Mouse (Mus musculus) forebrain, embryonic 12.5 days (tissue): ENCODE measurements around the gene Snrnp70. TPM values are rescaled to one million over a fixed set of nuclear protein-coding genes. Genes with fewer than 3 reads are reported as not detected.
A peak's percentile ranks its signal among the peaks of the same experiment; 100 is the strongest.
"Not testable (repeated sequence)": the region's sequence is repeated elsewhere in the genome, so short reads cannot be mapped to it uniquely, and the experiment has no call there.

Experiments used
- ATAC-seq: fragments of 200-750 bp; cut with Nextera tagmentation; 2 replicates; pipeline ENCODE4 v1.8.0; 2017; ENCODE audit warnings: moderate TSS enrichment; ENCODE audit not compliant: low FRiP score
- H3K27ac ChIP-seq: fragments of 300-500 bp; sonication (generic); 2 replicates; pipeline ENCODE4 v1.5.1; 2016; ENCODE audit warnings: mild to moderate bottlenecking
- H3K27me3 ChIP-seq: fragments of 300-500 bp; sonication (generic); 2 replicates; pipeline ENCODE4 v1.6.1; 2016; ENCODE audit warnings: mild to moderate bottlenecking
- H3K36me3 ChIP-seq: fragments of 300-500 bp; sonication (generic); replicated peaks from 2 replicates; pipeline ENCODE4 v1.6.1; 2016; ENCODE audit warnings: mild to moderate bottlenecking
- H3K4me1 ChIP-seq: fragments of 300-500 bp; sonication (generic); 2 replicates; pipeline ENCODE4 v1.6.1; 2016
- H3K4me2 ChIP-seq: fragments of 300-500 bp; sonication (generic); 2 replicates; pipeline ENCODE4 v1.6.1; 2016; ENCODE audit warnings: mild to moderate bottlenecking, moderate library complexity
- H3K4me3 ChIP-seq: fragments of 300-500 bp; sonication (generic); replicated peaks from 2 replicates; pipeline ENCODE4 v1.5.1; 2016; ENCODE audit warnings: mild to moderate bottlenecking
- H3K9ac ChIP-seq: fragments of 300-500 bp; sonication (generic); 2 replicates; pipeline ENCODE4 v1.6.1; 2016; ENCODE audit warnings: mild to moderate bottlenecking
- H3K9me3 ChIP-seq: fragments of 300-500 bp; sonication (generic); 2 replicates; pipeline ENCODE4 v1.6.1; 2016
- WGBS: fragments of 180-500 bp; shearing (Covaris S2); methylation state at CpG from one replicate; pipeline ENCODE4 v1.1.7; 2016; 5-methylcytosine and 5-hydroxymethylcytosine counted together
- polyA plus RNA-seq: library from polyadenylated mRNA; unstranded; fragments of >200 nt; fragmentation: Nextera tagmentation; extraction: Ambion mirVana; gene quantifications from 2 replicates; pipeline ENCODE4 v1.2.1, GENCODE M21; 2016

Snrnp70 gene
- polyA plus RNA-seq, 1 experiment from 2014 or later = 314 TPM

DNA sequence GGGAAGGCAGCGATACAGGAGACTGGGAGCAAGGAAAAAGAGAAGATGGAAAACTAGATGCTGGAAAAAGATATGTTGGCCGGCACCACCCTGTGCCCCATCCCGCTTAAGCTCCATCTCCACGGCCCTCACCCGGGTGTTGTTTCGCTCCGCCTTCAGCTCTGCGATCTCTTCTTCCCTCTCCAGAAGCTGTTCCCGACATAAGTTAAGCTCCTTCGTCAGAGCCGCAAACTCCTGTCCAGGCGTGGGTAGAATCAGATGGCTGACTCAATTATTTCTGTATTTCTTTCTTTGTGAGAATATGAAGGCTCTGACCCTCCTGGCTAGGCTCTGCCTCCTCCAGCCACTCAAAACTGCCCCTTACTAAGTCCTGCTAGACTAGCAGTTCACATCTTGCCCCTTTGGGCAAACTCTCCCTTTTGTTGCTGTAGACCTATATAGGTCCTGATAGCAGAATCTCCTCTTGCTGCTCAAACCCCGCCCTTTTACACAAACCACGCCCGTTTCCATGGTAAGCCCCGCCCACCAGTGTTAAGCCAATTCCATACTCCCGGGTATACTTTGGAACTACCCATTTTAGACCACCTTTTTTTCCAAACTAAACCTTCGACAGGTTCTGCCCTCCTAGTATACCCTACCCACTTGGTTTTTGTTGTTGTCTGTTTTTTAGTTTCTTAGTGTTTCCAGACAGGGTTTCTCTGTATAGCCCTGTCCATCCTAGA lies 35.0 kb downstream of the Snrnp70 start:
- H3K4me1 ChIP-seq = peaks cover 20% of the 10 kb centered on the region
- WGBS = 53% methylated on average over 18 of the region's 18 CpGs
- no peak overlapping the region for H3K27ac ChIP-seq
- peak overlapping the region; percentile 51; the same call in 1 of the 2 replicates for H3K4me3 ChIP-seq
- H3K9me3 ChIP-seq = no peaks in the 10 kb centered on the region
- ATAC-seq = peak; percentile 5; the same call in 1 of the 2 replicates
- 0 out of 2 replicates have a peak overlapping the region, but pooled peaks have one; percentile 89 for H3K4me2 ChIP-seq
- peaks cover 26% of the 10 kb centered on the region for H3K36me3 ChIP-seq
- no peak overlapping the region for H3K9ac ChIP-seq
- peaks cover 48% of the 10 kb centered on the region for H3K27me3 ChIP-seq

DNA sequence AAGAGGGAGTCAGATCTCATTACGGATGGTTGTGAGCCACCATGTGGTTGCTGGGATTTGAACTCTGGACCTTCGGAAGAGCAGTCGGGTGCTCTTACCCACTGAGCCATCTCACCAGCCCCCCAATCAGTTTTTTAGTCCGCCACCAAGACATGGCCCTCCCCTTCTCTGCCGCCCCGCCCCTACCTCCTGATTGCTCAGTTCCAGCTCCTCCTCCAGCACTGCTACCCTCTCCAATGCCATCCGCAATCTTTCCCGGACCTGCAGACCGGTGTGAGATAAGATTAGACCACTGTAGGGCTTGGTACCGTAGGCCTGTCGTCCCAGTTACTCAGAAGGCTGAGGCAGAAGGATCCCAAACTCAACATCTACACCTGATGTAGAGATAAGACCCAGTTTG lies 36.5 kb downstream of the Snrnp70 start:
- not testable (repeated sequence) for ATAC-seq, H3K27ac ChIP-seq, H3K4me3 ChIP-seq, H3K9ac ChIP-seq, H3K9me3 ChIP-seq, H3K4me2 ChIP-seq
- WGBS = 68% methylated on average over 6 of the region's 11 CpGs
- peaks cover 40% of the 10 kb centered on the region for H3K36me3 ChIP-seq
- peaks cover 14% of the 10 kb centered on the region for H3K4me1 ChIP-seq
- peaks cover 39% of the 10 kb centered on the region for H3K27me3 ChIP-seq

- peaks cover 63% of the 10 kb centered on the region for H3K36me3 ChIP-seq
Observed at GRCm38 (mm10) chr7:45356087-45356486, 39.5 kb downstream of the Snrnp70 start.

DNA sequence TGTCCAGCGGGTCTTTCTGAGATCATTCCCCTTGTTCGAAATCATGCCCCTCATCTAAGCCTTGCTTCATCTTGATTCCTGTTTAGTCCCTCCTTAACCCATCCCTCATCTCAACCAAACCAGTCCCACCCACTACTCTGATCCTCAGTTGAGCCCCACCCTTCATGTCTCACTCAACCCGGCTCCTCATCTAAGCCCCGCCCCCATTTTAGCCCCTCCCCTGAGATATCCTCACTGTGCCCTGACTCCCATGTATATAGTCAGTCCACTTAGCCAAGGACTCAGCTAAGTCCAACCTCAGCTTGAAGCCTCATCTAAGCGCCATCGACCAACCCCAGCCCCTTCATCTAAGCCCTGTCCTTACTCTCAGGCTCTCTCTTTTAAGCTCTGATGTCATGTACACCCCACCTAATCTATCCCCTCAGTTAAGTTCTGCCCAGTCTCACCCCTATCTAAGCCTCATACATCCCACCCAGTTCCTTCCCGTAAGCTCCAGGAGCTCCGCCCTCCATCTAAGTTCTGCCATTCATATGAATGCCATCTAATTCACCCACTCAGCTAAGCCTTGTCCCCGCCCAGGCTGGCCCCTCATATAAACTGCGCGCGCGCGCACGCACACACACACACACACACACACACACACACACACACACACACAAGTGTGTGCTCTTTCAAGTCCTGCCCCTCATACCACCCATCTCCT lies 40.1 kb downstream of the Snrnp70 start:
- no peak for ATAC-seq
- Histone ChIP-seq H3K27me3 (peaks cover 7% of the 10 kb centered on the region; the same call in 1 of the 2 replicates), H3K4me1 (no peaks in the 10 kb centered on the region), H3K27ac (no peak overlapping the region), H3K4me2 (no peak overlapping the region), H3K4me3 (no peak overlapping the region), H3K9me3 (no peaks in the 10 kb centered on the region), H3K9ac (no peak overlapping the region), H3K36me3 (peaks cover 66% of the 10 kb centered on the region)
- whole genome bisulfite sequencing = 80% methylated on average over 15 of the region's 15 CpGs

More at GRCm38 (mm10) chr7:45356087-45356486, 39.5 kb downstream of the Snrnp70 start:
- no peak for ATAC-seq
- no peak overlapping the region for H3K4me2 ChIP-seq
- no peaks in the 10 kb centered on the region for H3K9me3 ChIP-seq
- H3K4me3 ChIP-seq = no peak overlapping the region
- H3K9ac ChIP-seq = no peak overlapping the region
- H3K27ac ChIP-seq = no peak overlapping the region
- H3K4me1 ChIP-seq = no peaks in the 10 kb centered on the region
- peaks cover 13% of the 10 kb centered on the region; the same call in 1 of the 2 replicates for H3K27me3 ChIP-seq
- 68% methylated on average over 13 of the region's 13 CpGs for WGBS

GRCm38 (mm10) chr7:45353041-45353440 lies 42.5 kb downstream of the Snrnp70 start:
- WGBS = 19% methylated on average over 5 of the region's 5 CpGs
- H3K27ac ChIP-seq = no peak overlapping the region
- H3K4me1 ChIP-seq = no peaks in the 10 kb centered on the region
- no peaks in the 10 kb centered on the region; the same call in 1 of the 2 replicates for H3K27me3 ChIP-seq
- no peak overlapping the region for H3K4me2 ChIP-seq
- H3K36me3 ChIP-seq = peaks cover 76% of the 10 kb centered on the region
- ATAC-seq = no peak
- no peaks in the 10 kb centered on the region for H3K9me3 ChIP-seq
- no peak overlapping the region for H3K9ac ChIP-seq
- no peak overlapping the region for H3K4me3 ChIP-seq

DNA sequence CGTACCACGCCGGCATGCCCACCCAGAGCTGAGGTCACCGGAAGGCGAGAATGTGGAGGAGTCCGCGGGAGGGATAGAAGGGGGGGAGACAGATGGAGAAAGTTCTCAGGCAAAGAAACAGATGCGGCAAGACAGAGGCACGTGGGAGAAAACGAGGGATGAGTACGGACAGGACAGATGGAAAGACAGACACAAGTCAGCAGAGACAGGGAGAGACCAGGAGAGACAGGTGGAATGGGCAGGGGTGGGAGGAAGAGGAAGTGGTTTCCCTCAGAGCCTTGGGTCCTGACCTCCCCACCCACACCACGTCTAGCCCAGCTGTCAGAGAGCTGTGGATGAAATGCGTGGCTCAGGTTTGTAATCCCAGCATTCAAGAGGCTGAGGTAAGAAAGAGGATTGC lies 48.6 kb downstream of the Snrnp70 start:
- 0 out of 2 replicates have a peak, but pooled peaks cover 8% of the 10 kb centered on the region for H3K27me3 ChIP-seq
- WGBS = 79% methylated on average over 13 of the region's 13 CpGs
- peaks cover 47% of the 10 kb centered on the region for H3K36me3 ChIP-seq

DNA sequence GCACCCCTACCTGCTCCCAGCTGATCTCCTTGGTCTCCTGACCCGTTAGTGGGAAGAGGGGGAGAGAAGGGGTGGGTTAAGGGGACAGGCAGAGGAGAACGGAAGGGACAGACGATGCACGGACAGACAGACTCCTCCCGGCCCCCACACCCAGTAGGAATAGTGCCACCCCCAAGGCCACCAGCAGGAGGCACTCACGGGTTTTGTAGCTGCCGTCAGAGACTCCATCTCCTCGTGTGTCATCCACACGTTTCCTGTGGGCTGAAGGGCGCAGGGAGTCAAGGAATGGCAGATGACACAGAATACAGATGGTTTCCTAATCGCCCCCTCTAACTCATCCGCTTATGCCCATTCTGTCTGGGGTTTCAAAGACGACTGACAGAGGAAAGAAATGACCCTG lies 52.0 kb downstream of the Snrnp70 start:
- Histone ChIP-seq H3K27ac (no peak overlapping the region), H3K27me3 (peaks cover 20% of the 10 kb centered on the region; the same call in 1 of the 2 replicates), H3K4me3 (no peak overlapping the region), H3K36me3 (peaks cover 24% of the 10 kb centered on the region), H3K9ac (no peak overlapping the region), H3K4me1 (peaks cover 31% of the 10 kb centered on the region), H3K4me2 (no peak overlapping the region), H3K9me3 (no peaks in the 10 kb centered on the region)
- 36% methylated on average over 13 of the region's 13 CpGs for WGBS
- no peak for ATAC-seq

More for the DNA sequence above, 48.6 kb downstream of the Snrnp70 start:
- Histone ChIP-seq H3K4me2 (no peak overlapping the region), H3K27ac (no peak overlapping the region), H3K4me1 (no peaks in the 10 kb centered on the region), H3K4me3 (no peak overlapping the region), H3K9ac (no peak overlapping the region), H3K9me3 (no peaks in the 10 kb centered on the region)
- no peak for ATAC-seq

- peaks cover 40% of the 10 kb centered on the region for H3K4me1 ChIP-seq
- no peak for ATAC-seq
- H3K36me3 ChIP-seq = peaks cover 12% of the 10 kb centered on the region
- no peak overlapping the region for H3K4me2 ChIP-seq
- H3K4me3 ChIP-seq = no peak overlapping the region
- peaks cover 32% of the 10 kb centered on the region for H3K27me3 ChIP-seq
- WGBS = 92% methylated on average over 11 of the region's 11 CpGs
- no peak overlapping the region for H3K27ac ChIP-seq
- no peaks in the 10 kb centered on the region for H3K9me3 ChIP-seq
- no peak overlapping the region for H3K9ac ChIP-seq
Observed at GRCm38 (mm10) chr7:45342081-45342480, 53.5 kb downstream of the Snrnp70 start.

- Histone ChIP-seq H3K9ac (no peak overlapping the region), H3K9me3 (no peaks in the 10 kb centered on the region), H3K36me3 (peaks cover 6% of the 10 kb centered on the region), H3K27ac (no peak overlapping the region), H3K4me2 (peak overlapping the region; percentile 85), H3K4me3 (no peak overlapping the region), H3K4me1 (peaks cover 40% of the 10 kb centered on the region), H3K27me3 (peaks cover 40% of the 10 kb centered on the region)
- 6% methylated on average over 8 of the region's 8 CpGs for WGBS
- ATAC-seq = no peak
Observed at GRCm38 (mm10) chr7:45341303-45341702, 54.2 kb downstream of the Snrnp70 start.

- peak overlapping the region; percentile 50 for H3K4me3 ChIP-seq
- H3K4me2 ChIP-seq = peak overlapping the region; percentile 85
- peak overlapping the region; percentile 71 for H3K9ac ChIP-seq
- no peak for ATAC-seq
- 1% methylated on average over 11 of the region's 11 CpGs for WGBS
- peaks cover 40% of the 10 kb centered on the region for H3K4me1 ChIP-seq
- H3K36me3 ChIP-seq = peaks cover under 1% of the 10 kb centered on the region; the same call in 1 of the 2 replicates
- H3K27ac ChIP-seq = 0 out of 2 replicates have a peak overlapping the region, but pooled peaks have one; percentile 42
- peaks cover 43% of the 10 kb centered on the region for H3K27me3 ChIP-seq
- no peaks in the 10 kb centered on the region for H3K9me3 ChIP-seq
Observed at GRCm38 (mm10) chr7:45340669-45341068, 54.9 kb downstream of the Snrnp70 start.

GRCm38 (mm10) chr7:45340066-45340442 lies 55.5 kb downstream of the Snrnp70 start:
- Histone ChIP-seq H3K27me3 (peaks cover 43% of the 10 kb centered on the region), H3K9ac (peak overlapping the region; percentile 71), H3K9me3 (no peaks in the 10 kb centered on the region), H3K36me3 (no peaks in the 10 kb centered on the region; the same call in 1 of the 2 replicates), H3K4me3 (peak overlapping the region; percentile 50), H3K4me2 (peak overlapping the region; percentile 85), H3K4me1 (peaks cover 40% of the 10 kb centered on the region), H3K27ac (peak overlapping the region; percentile 50; the same call in 1 of the 2 replicates)
- 1% methylated on average over 11 of the region's 11 CpGs for WGBS
- ATAC-seq = no peak

- peak; percentile 84 for ATAC-seq
- H3K27ac ChIP-seq = peak overlapping the region; percentile 60
- H3K27me3 ChIP-seq = peaks cover 49% of the 10 kb centered on the region
Observed at GRCm38 (mm10) chr7:45339410-45340065, 56.0 kb downstream of the Snrnp70 start.

More at GRCm38 (mm10) chr7:45339410-45340065, 56.0 kb downstream of the Snrnp70 start:
- Histone ChIP-seq H3K36me3 (no peaks in the 10 kb centered on the region), H3K4me1 (peaks cover 45% of the 10 kb centered on the region), H3K9ac (peak overlapping the region; percentile 71), H3K4me3 (peak overlapping the region; percentile 50), H3K9me3 (no peaks in the 10 kb centered on the region), H3K4me2 (peak overlapping the region; percentile 85)
- WGBS = under 1% methylated on average over 39 of the region's 39 CpGs
